Mouse (Mus musculus): Measurements from ENCODE around the gene Gm3138. TPM values are rescaled to one million over a fixed set of nuclear protein-coding genes. Genes with fewer than 3 reads are reported as not detected.

Gene Gm3138
- polyA plus RNA-seq (2015; fragmentation: Nextera tagmentation; extraction: Ambion mirVana): not detected in 2 replicates

DNA sequence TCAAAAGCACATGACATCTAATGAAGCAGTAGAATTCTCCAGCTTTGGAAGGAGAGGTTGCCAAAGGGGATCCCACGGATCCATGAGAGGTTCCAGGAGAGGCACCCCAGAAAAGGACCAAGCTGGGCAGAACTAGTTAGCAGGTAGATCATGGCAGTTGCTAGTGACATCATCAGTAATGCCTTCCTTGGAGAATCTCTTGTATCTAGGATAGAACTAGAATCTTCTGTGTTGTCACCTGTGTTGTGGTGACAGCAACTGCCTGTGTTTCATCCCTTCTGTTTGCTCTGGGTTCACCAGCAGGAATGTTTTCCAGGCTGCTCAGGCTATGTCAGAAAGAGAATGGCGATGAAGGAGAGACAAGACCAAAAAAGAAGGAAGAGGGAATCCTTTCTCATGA, at the start of gene Gm3138:
Gene Gm3138 (plus strand): TSS at position 301 of the 400 bp plus-strand sequence.

Other genes with a start within 250 kb of the Gm3138 start
- gene Gm5796, start 225.7 kb upstream of the Gm3138 start, polyA plus RNA-seq (2015; fragmentation: Nextera tagmentation; extraction: Ambion mirVana): 0.10 and 0.22 TPM in 2 replicates
- not detected in 2 replicates for gene Gm3115, start 165.5 kb upstream of the Gm3138 start, polyA plus RNA-seq (2015; fragmentation: Nextera tagmentation; extraction: Ambion mirVana)
- 0.21 TPM in 1 of 2 replicates, not detected in the other for gene Gm8108, start 139.1 kb upstream of the Gm3138 start, polyA plus RNA-seq (2015; fragmentation: Nextera tagmentation; extraction: Ambion mirVana)
- gene Gm3127, start 84.6 kb upstream of the Gm3138 start, polyA plus RNA-seq (2015; fragmentation: Nextera tagmentation; extraction: Ambion mirVana): not detected in 2 replicates
- 0.12 and 0.17 TPM in 2 replicates for gene Gm2974, start 67.1 kb upstream of the Gm3138 start, polyA plus RNA-seq (2015; fragmentation: Nextera tagmentation; extraction: Ambion mirVana)
- gene Gm3149, start 67.7 kb downstream of the Gm3138 start, polyA plus RNA-seq (2015; fragmentation: Nextera tagmentation; extraction: Ambion mirVana): not detected in 2 replicates
- 0.17 and 0.19 TPM in 2 replicates for gene 2610042L04Rik, start 85.1 kb downstream of the Gm3138 start, polyA plus RNA-seq (2015; fragmentation: Nextera tagmentation; extraction: Ambion mirVana)
- gene Gm3159, start 147.9 kb downstream of the Gm3138 start, polyA plus RNA-seq (2015; fragmentation: Nextera tagmentation; extraction: Ambion mirVana): not detected in 2 replicates
- not detected in 2 replicates for gene Gm3164, start 165.8 kb downstream of the Gm3138 start, polyA plus RNA-seq (2015; fragmentation: Nextera tagmentation; extraction: Ambion mirVana)
- not detected in 2 replicates for gene Gm3173, start 181.4 kb downstream of the Gm3138 start, polyA plus RNA-seq (2015; fragmentation: Nextera tagmentation; extraction: Ambion mirVana)
- not detected in 2 replicates for gene Gm3182, start 232.1 kb downstream of the Gm3138 start, polyA plus RNA-seq (2015; fragmentation: Nextera tagmentation; extraction: Ambion mirVana)

Data from skeletal muscle tissue, postnatal 0 days (tissue).